Mouse (Mus musculus): ENCODE measurements at regions not wholly inside any gene's neighbourhood (a gene's known extent, or its start where the extent isn't known, plus 50 kb on each side); places are given as distances from the start of the nearest gene placed in this dataset.

DNA sequence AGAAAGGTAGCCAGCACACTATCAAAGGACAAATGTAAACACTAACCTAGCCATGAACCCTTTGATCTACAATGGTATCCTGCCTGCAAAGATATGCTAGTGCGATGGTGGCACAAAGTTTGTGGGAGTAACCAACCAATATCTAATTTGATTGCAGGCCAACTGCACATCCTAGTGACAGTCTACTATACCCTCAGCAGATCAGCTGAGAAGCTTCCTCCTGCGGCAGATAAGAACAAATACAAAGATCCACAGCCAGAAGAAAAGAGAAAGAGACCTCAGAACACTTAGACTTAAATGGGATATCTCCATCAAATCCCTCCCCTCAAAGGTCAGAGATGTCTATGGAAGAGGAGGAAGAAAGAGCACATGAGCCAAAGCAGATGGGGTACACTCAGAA is 308.7 kb upstream of the Snx7 start:
- TF ChIP-seq CTCF (IDR thresholded peaks at IDR 0.05) (no peak), POLR2A (IDR thresholded peaks at IDR 0.05; ENCODE audit: insufficient read depth, low read depth, low read length) (no peak)

Data from heart, adult 2 months (tissue).